Mouse (Mus musculus) lung, embryonic 14.5 days (tissue): Measurements from ENCODE around the gene Icos. TPM values are rescaled to one million over a fixed set of nuclear protein-coding genes. Genes with fewer than 3 reads are reported as not detected.

ENCODE experiments used
- ATAC-seq: fragments of 200-750 bp; cut with Nextera tagmentation; 2 replicates; pipeline ENCODE4 v1.8.0; 2017; ENCODE audit warnings: mild to moderate bottlenecking, moderate TSS enrichment, moderate library complexity; ENCODE audit not compliant: insufficient read depth
- DNase-seq: peaks from one replicate; pipeline ENCODE4 v3.0.0-alpha.2; 2015
- H3K27ac ChIP-seq: fragments of 300-500 bp; sonication (generic); 2 replicates; pipeline ENCODE4 v1.5.1; 2014; ENCODE audit warnings: low read depth, mild to moderate bottlenecking, moderate library complexity
- H3K27me3 ChIP-seq: fragments of 300-500 bp; sonication (generic); 2 replicates; pipeline ENCODE4 v1.6.1; 2014; ENCODE audit warnings: low read length, control low read depth; ENCODE audit not compliant: insufficient read depth
- H3K36me3 ChIP-seq: fragments of 300-500 bp; sonication (generic); 2 replicates; pipeline ENCODE4 v1.6.1; 2014; ENCODE audit warnings: control low read depth; ENCODE audit not compliant: insufficient read depth
- H3K4me1 ChIP-seq: fragments of 300-500 bp; sonication (generic); 2 replicates; pipeline ENCODE4 v1.6.1; 2014; ENCODE audit warnings: antibody characterized with exemption, control low read depth; ENCODE audit not compliant: insufficient read depth
- H3K4me2 ChIP-seq: fragments of 300-500 bp; sonication (generic); 2 replicates; pipeline ENCODE4 v1.6.1; 2014; ENCODE audit warnings: mild to moderate bottlenecking
- H3K4me3 ChIP-seq: fragments of 300-500 bp; sonication (generic); 2 replicates; pipeline ENCODE4 v1.5.1; 2014; ENCODE audit warnings: low read depth, low read length
- H3K9ac ChIP-seq: fragments of 300-500 bp; sonication (generic); 2 replicates; pipeline ENCODE4 v1.6.1; 2014
- H3K9me3 ChIP-seq: fragments of 300-500 bp; sonication (generic); 2 replicates; pipeline ENCODE4 v1.6.1; 2016; ENCODE audit warnings: low read depth, low read length, control low read depth
- CTCF ChIP-seq: IDR thresholded peaks from 2 replicates; pipeline ENCODE4 v1.5.1; 2016; ENCODE audit warnings: antibody characterized with exemption, low read depth
- WGBS: fragments of 180-500 bp; shearing (Covaris S2); extraction: QIAGEN DNeasy Blood & Tissue Kit; methylation state at CpG from one replicate; pipeline ENCODE4 v1.1.7; 2014; 5-methylcytosine and 5-hydroxymethylcytosine counted together
- polyA plus RNA-seq: library from polyadenylated mRNA; unstranded; fragments of >200 nt; fragmentation: Nextera tagmentation; extraction: Ambion mirVana; gene quantifications from 2 replicates; pipeline ENCODE4 v1.2.1, GENCODE M21; 2014

The Icos gene
- polyA plus RNA-seq, 1 experiment from 2014 or later: not detected

- TF ChIP-seq CTCF: no peak
- 54% methylated on average over 2 of the region's 2 CpGs for WGBS
Measured at GRCm38 (mm10) chr1:60985075-60985474, 7.3 kb downstream of the Icos start.

GRCm38 (mm10) chr1:60986141-60986540, 8.4 kb downstream of the Icos start:
- Histone ChIP-seq H3K9ac (no peak overlapping the region), H3K4me3 (no peak overlapping the region), H3K4me1 (no peaks in the 10 kb centered on the region), H3K36me3 (no peaks in the 10 kb centered on the region), H3K4me2 (no peak overlapping the region), H3K27me3 (no peaks in the 10 kb centered on the region), H3K27ac (no peak overlapping the region), H3K9me3 (no peaks in the 10 kb centered on the region)
- DNase-seq (no peak), ATAC-seq (no peak)
- 71% methylated on average over 5 of the region's 5 CpGs for WGBS
- no peak for TF ChIP-seq CTCF

More at GRCm38 (mm10) chr1:60985075-60985474, 7.3 kb downstream of the Icos start:
- no peak for DNase-seq
- Histone ChIP-seq H3K9me3 (no peaks in the 10 kb centered on the region), H3K4me2 (no peak overlapping the region), H3K27me3 (no peaks in the 10 kb centered on the region), H3K36me3 (no peaks in the 10 kb centered on the region), H3K27ac (no peak overlapping the region), H3K9ac (no peak overlapping the region), H3K4me1 (no peaks in the 10 kb centered on the region), H3K4me3 (no peak overlapping the region)
- ATAC-seq: no peak

- Histone ChIP-seq H3K9ac (no peak overlapping the region), H3K9me3 (no peaks in the 10 kb centered on the region), H3K36me3 (no peaks in the 10 kb centered on the region), H3K4me2 (no peak overlapping the region), H3K27ac (no peak overlapping the region), H3K27me3 (no peaks in the 10 kb centered on the region), H3K4me3 (no peak overlapping the region), H3K4me1 (no peaks in the 10 kb centered on the region)
- DNase-seq (no peak), ATAC-seq (no peak)
- no peak for TF ChIP-seq CTCF
- WGBS: 71% methylated on average over 5 of the region's 5 CpGs
Measured at GRCm38 (mm10) chr1:60989086-60989485, 11.4 kb downstream of the Icos start.

DNA sequence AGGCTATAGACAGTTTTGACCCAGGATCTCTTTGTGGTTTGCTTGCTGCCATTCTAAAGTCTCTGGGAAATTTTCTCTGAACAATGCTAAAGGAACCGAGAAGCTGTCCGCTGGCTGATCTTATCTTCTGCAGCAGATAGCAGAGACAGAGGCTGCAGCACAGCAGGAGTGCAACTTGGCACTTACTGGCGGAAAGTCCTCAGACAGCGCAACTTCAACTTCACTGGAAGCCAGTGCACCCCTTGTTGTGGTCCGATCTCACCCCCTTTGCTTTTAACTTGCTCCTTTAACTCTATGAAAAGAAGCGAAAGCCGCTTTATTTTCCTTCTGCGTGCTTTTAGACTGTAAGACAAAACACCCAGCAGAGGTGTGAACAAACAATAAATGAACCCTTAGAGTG, 12.6 kb downstream of the Icos start:
- Histone ChIP-seq H3K4me1 (no peaks in the 10 kb centered on the region), H3K36me3 (no peaks in the 10 kb centered on the region), H3K27me3 (no peaks in the 10 kb centered on the region), H3K9me3 (no peaks in the 10 kb centered on the region), H3K27ac (no peak overlapping the region), H3K4me3 (no peak overlapping the region), H3K4me2 (no peak overlapping the region), H3K9ac (no peak overlapping the region)
- WGBS: 44% methylated on average over 8 of the region's 8 CpGs
- TF ChIP-seq CTCF: no peak
- no peak for ATAC-seq
- no peak for DNase-seq

DNA sequence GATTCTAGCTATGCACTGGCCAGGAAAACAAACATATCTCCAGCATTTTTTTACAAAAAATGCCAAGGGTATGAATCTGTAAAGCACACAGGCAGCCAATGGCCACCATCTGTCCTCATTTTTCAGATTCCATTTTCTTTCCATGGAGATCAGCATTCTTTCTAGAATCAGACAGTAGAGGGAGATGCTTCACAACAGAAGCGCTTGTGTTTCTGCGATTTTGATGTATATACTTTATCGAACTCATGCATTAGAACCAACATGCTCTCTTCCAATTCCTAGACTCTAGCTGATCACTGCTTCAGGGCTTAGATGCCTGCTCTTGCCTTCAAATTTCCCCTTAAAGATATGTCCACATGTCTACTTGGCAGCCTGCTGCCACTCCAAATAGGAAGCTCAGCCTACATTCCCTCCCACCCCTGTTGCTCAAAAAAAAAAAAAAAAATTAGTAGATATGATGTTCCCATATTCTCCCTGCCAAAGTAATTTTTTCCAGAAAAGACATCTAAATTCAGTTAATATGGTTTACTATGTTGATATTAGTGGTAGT, 20.4 kb downstream of the Icos start:
- ATAC-seq: no peak
- Histone ChIP-seq H3K36me3 (no peaks in the 10 kb centered on the region), H3K4me2 (no peak overlapping the region), H3K9me3 (no peaks in the 10 kb centered on the region), H3K4me3 (no peak overlapping the region), H3K4me1 (no peaks in the 10 kb centered on the region), H3K27ac (no peak overlapping the region), H3K9ac (no peak overlapping the region), H3K27me3 (no peaks in the 10 kb centered on the region)
- TF ChIP-seq CTCF: 0 out of 2 replicates have a peak, but pooled peaks have one; percentile 4
- WGBS: 71% methylated on average over 3 of the region's 3 CpGs
- DNase-seq: no peak

DNA sequence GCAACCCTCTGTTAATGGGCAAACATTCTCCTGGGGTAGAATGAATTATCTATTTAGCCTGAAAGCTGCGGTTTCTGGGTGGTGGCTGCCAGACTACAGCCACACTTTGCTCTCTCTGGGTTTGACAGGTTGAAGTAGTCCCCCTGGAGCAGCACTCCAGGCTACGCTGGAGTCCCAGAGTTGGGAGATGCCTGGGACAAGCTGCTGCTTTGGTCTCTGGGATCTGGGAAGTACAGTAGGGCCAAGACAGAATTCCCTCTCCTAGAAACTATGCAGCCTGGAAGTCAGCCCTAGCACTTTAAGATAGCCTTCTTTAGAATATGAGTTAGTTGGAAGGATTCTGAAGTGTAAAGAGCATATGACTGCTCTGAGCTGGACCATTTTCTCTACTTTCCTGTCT, 21.0 kb downstream of the Icos start:
- 38% methylated on average over 2 of the region's 2 CpGs for WGBS
- no peak overlapping the region for H3K4me2 ChIP-seq
- H3K27ac ChIP-seq: no peak overlapping the region
- H3K4me1 ChIP-seq: no peaks in the 10 kb centered on the region
- no peak overlapping the region for H3K4me3 ChIP-seq
- no peak for ATAC-seq
- no peak for DNase-seq
- no peaks in the 10 kb centered on the region for H3K27me3 ChIP-seq
- H3K36me3 ChIP-seq: no peaks in the 10 kb centered on the region
- no peak for TF ChIP-seq CTCF
- no peak overlapping the region for H3K9ac ChIP-seq
- no peaks in the 10 kb centered on the region for H3K9me3 ChIP-seq

- H3K4me2 ChIP-seq: no peak overlapping the region
- H3K4me3 ChIP-seq: no peak overlapping the region
- no peaks in the 10 kb centered on the region for H3K36me3 ChIP-seq
- no peak overlapping the region for H3K9ac ChIP-seq
- no peaks in the 10 kb centered on the region for H3K9me3 ChIP-seq
- WGBS: 82% methylated on average over 7 of the region's 7 CpGs
- H3K4me1 ChIP-seq: no peaks in the 10 kb centered on the region
- no peak for DNase-seq
- no peak for TF ChIP-seq CTCF
- H3K27me3 ChIP-seq: no peaks in the 10 kb centered on the region
- no peak overlapping the region for H3K27ac ChIP-seq
- ATAC-seq: no peak
Measured at GRCm38 (mm10) chr1:61001786-61002354, 24.1 kb downstream of the Icos start.
